Mouse (Mus musculus) limb, embryonic 13.5 days (tissue): ENCODE measurements around the gene Dqx1. TPM values are rescaled to one million over a fixed set of nuclear protein-coding genes. Genes with fewer than 3 reads are reported as not detected.

Experiments used
- ATAC-seq: fragments of 200-750 bp; cut with Nextera tagmentation; 2 replicates; pipeline ENCODE4 v1.8.0; 2017; ENCODE audit warnings: low read depth, moderate number of reproducible peaks, moderate TSS enrichment; ENCODE audit not compliant: low FRiP score
- H3K27ac ChIP-seq: fragments of 300-500 bp; sonication (generic); 2 replicates; pipeline ENCODE4 v1.5.1; 2015; ENCODE audit warnings: inconsistent platforms, mild to moderate bottlenecking, moderate library complexity
- H3K27me3 ChIP-seq: fragments of 300-500 bp; sonication (generic); 2 replicates; pipeline ENCODE4 v1.6.1; 2015; ENCODE audit warnings: mild to moderate bottlenecking, inconsistent platforms
- H3K36me3 ChIP-seq: fragments of 300-500 bp; sonication (generic); 2 replicates; pipeline ENCODE4 v1.6.1; 2015; ENCODE audit warnings: inconsistent platforms, mild to moderate bottlenecking, moderate library complexity
- H3K4me1 ChIP-seq: fragments of 300-500 bp; sonication (generic); 2 replicates; pipeline ENCODE4 v1.6.1; 2015; ENCODE audit warnings: inconsistent platforms
- H3K4me2 ChIP-seq: fragments of 300-500 bp; sonication (generic); replicated peaks from 2 replicates; pipeline ENCODE4 v1.6.1; 2015; ENCODE audit warnings: inconsistent platforms, mild to moderate bottlenecking, moderate library complexity
- H3K4me3 ChIP-seq: fragments of 300-500 bp; sonication (generic); 2 replicates; pipeline ENCODE4 v1.5.1; 2015; ENCODE audit warnings: moderate library complexity, mild to moderate bottlenecking, inconsistent platforms
- H3K9ac ChIP-seq: fragments of 300-500 bp; sonication (generic); 2 replicates; pipeline ENCODE4 v1.6.1; 2015; ENCODE audit warnings: mild to moderate bottlenecking, inconsistent platforms
- H3K9me3 ChIP-seq: fragments of 300-500 bp; sonication (generic); 2 replicates; pipeline ENCODE4 v1.6.1; 2016; ENCODE audit warnings: inconsistent platforms
- WGBS: fragments of 180-500 bp; shearing (Covaris S2); methylation state at CpG from one replicate; pipeline ENCODE4 v1.1.7; 2015; 5-methylcytosine and 5-hydroxymethylcytosine counted together
- polyA plus RNA-seq: library from polyadenylated mRNA; unstranded; fragments of >200 nt; fragmentation: Nextera tagmentation; extraction: Ambion mirVana; gene quantifications from 2 replicates; pipeline ENCODE4 v1.2.1, GENCODE M21; 2015

The Dqx1 gene
- 0.64 and 0.87 TPM in 2 replicates for polyA plus RNA-seq

- Histone ChIP-seq H3K27me3 (peaks cover 44% of the 10 kb centered on the region), H3K4me2 (no peak within 1 kb of the TSS), H3K4me1 (peaks cover 20% of the 10 kb centered on the region), H3K9ac (no peak within 1 kb of the TSS), H3K9me3 (no peaks in the 10 kb centered on the region), H3K4me3 (no peak within 1 kb of the TSS; the same call in 1 of the 2 replicates), H3K36me3 (peaks cover 27% of the 10 kb centered on the region), H3K27ac (no peak within 1 kb of the TSS)
- no peak for ATAC-seq
- WGBS: 55% methylated on average over 3 of the region's 3 CpGs
These were observed at the start of gene Dqx1 for GRCm38 (mm10) chr6:83057790-83058189. Gene Dqx1 (plus strand): TSS chr6:83057844.

GRCm38 (mm10) chr6:83008659-83009058 is 49.0 kb upstream of the Dqx1 start:
- no peaks in the 10 kb centered on the region for H3K9me3 ChIP-seq
- WGBS: 47% methylated on average over 3 of the region's 3 CpGs
- no peak overlapping the region for H3K27ac ChIP-seq
- H3K4me2 ChIP-seq: no peak overlapping the region
- H3K27me3 ChIP-seq: no peaks in the 10 kb centered on the region
- H3K9ac ChIP-seq: no peak overlapping the region
- H3K4me3 ChIP-seq: no peak overlapping the region
- ATAC-seq: no peak
- 0 out of 2 replicates have a peak, but pooled peaks cover 4% of the 10 kb centered on the region for H3K4me1 ChIP-seq
- no peaks in the 10 kb centered on the region for H3K36me3 ChIP-seq

- 0 out of 2 replicates have a peak, but pooled peaks cover 1% of the 10 kb centered on the region for H3K4me1 ChIP-seq
- H3K27me3 ChIP-seq: no peaks in the 10 kb centered on the region
- no peak overlapping the region for H3K4me3 ChIP-seq
- 59% methylated on average over 7 of the region's 7 CpGs for WGBS
- no peak overlapping the region for H3K27ac ChIP-seq
- H3K4me2 ChIP-seq: no peak overlapping the region
- no peak overlapping the region for H3K9ac ChIP-seq
- no peak for ATAC-seq
- no peaks in the 10 kb centered on the region for H3K9me3 ChIP-seq
- H3K36me3 ChIP-seq: no peaks in the 10 kb centered on the region
These were observed 47.6 kb upstream of the Dqx1 start for GRCm38 (mm10) chr6:83010010-83010409.

GRCm38 (mm10) chr6:83011255-83011654 is 46.4 kb upstream of the Dqx1 start:
- no peaks in the 10 kb centered on the region for H3K9me3 ChIP-seq
- H3K4me1 ChIP-seq: no peaks in the 10 kb centered on the region
- H3K4me2 ChIP-seq: no peak overlapping the region
- ATAC-seq: no peak
- no peak overlapping the region for H3K4me3 ChIP-seq
- H3K9ac ChIP-seq: no peak overlapping the region
- no peaks in the 10 kb centered on the region for H3K27me3 ChIP-seq
- no peak overlapping the region for H3K27ac ChIP-seq
- no peaks in the 10 kb centered on the region for H3K36me3 ChIP-seq
- WGBS: 89% methylated on average over 7 of the region's 7 CpGs

- Histone ChIP-seq H3K27me3 (no peaks in the 10 kb centered on the region), H3K4me3 (no peak overlapping the region), H3K4me1 (no peaks in the 10 kb centered on the region), H3K9ac (no peak overlapping the region), H3K27ac (no peak overlapping the region), H3K4me2 (no peak overlapping the region), H3K36me3 (no peaks in the 10 kb centered on the region), H3K9me3 (no peaks in the 10 kb centered on the region)
- ATAC-seq: no peak
- 73% methylated on average over 6 of the region's 6 CpGs for whole genome bisulfite sequencing
These were observed 45.9 kb upstream of the Dqx1 start for GRCm38 (mm10) chr6:83011756-83012155.

GRCm38 (mm10) chr6:83013444-83013843 is 44.2 kb upstream of the Dqx1 start:
- no peaks in the 10 kb centered on the region for H3K36me3 ChIP-seq
- WGBS: 70% methylated on average over 5 of the region's 5 CpGs
- H3K9me3 ChIP-seq: no peaks in the 10 kb centered on the region
- no peaks in the 10 kb centered on the region for H3K4me1 ChIP-seq
- ATAC-seq: no peak
- H3K9ac ChIP-seq: 0 out of 2 replicates have a peak overlapping the region, but pooled peaks have one; percentile 0
- H3K4me2 ChIP-seq: no peak overlapping the region
- no peaks in the 10 kb centered on the region for H3K27me3 ChIP-seq
- H3K27ac ChIP-seq: 0 out of 2 replicates have a peak overlapping the region, but pooled peaks have one; percentile 33
- no peak overlapping the region for H3K4me3 ChIP-seq

GRCm38 (mm10) chr6:83014482-83015466 is 42.9 kb upstream of the Dqx1 start:
- no peak overlapping the region for H3K9ac ChIP-seq
- no peak overlapping the region for H3K4me3 ChIP-seq
- H3K27me3 ChIP-seq: no peaks in the 10 kb centered on the region
- no peaks in the 10 kb centered on the region for H3K9me3 ChIP-seq
- no peak overlapping the region for H3K4me2 ChIP-seq
- 78% methylated on average over 12 of the region's 12 CpGs for WGBS
- no peaks in the 10 kb centered on the region for H3K36me3 ChIP-seq
- H3K4me1 ChIP-seq: no peaks in the 10 kb centered on the region
- no peak overlapping the region for H3K27ac ChIP-seq
- no peak for ATAC-seq

GRCm38 (mm10) chr6:83015749-83016148 is 41.9 kb upstream of the Dqx1 start:
- WGBS: 89% methylated on average over 2 of the region's 2 CpGs
- H3K27ac ChIP-seq: no peak overlapping the region
- no peaks in the 10 kb centered on the region for H3K36me3 ChIP-seq
- no peaks in the 10 kb centered on the region for H3K27me3 ChIP-seq
- H3K4me3 ChIP-seq: no peak overlapping the region
- H3K4me2 ChIP-seq: no peak overlapping the region
- no peaks in the 10 kb centered on the region for H3K4me1 ChIP-seq
- H3K9me3 ChIP-seq: no peaks in the 10 kb centered on the region
- no peak for ATAC-seq
- H3K9ac ChIP-seq: no peak overlapping the region

- H3K4me1 ChIP-seq: no peaks in the 10 kb centered on the region
- H3K9ac ChIP-seq: no peak overlapping the region
- H3K9me3 ChIP-seq: no peaks in the 10 kb centered on the region
- H3K27me3 ChIP-seq: no peaks in the 10 kb centered on the region
- WGBS: 55% methylated on average over 3 of the region's 3 CpGs
- H3K4me2 ChIP-seq: no peak overlapping the region
- H3K27ac ChIP-seq: peak overlapping the region; percentile 52; the same call in 1 of the 2 replicates
- no peaks in the 10 kb centered on the region for H3K36me3 ChIP-seq
- H3K4me3 ChIP-seq: no peak overlapping the region
- no peak for ATAC-seq
These were observed 40.5 kb upstream of the Dqx1 start for GRCm38 (mm10) chr6:83017190-83017589.

GRCm38 (mm10) chr6:83019044-83019443 is 38.6 kb upstream of the Dqx1 start:
- no peak overlapping the region for H3K4me3 ChIP-seq
- H3K36me3 ChIP-seq: no peaks in the 10 kb centered on the region
- H3K9me3 ChIP-seq: no peaks in the 10 kb centered on the region
- no peak overlapping the region for H3K9ac ChIP-seq
- 72% methylated on average over 3 of the region's 3 CpGs for WGBS
- no peak for ATAC-seq
- no peak overlapping the region for H3K4me2 ChIP-seq
- no peak overlapping the region for H3K27ac ChIP-seq
- H3K27me3 ChIP-seq: no peaks in the 10 kb centered on the region
- no peaks in the 10 kb centered on the region for H3K4me1 ChIP-seq

- 86% methylated on average over 6 of the region's 6 CpGs for WGBS
- ATAC-seq: no peak
- Histone ChIP-seq H3K4me3 (no peak overlapping the region), H3K9ac (no peak overlapping the region), H3K36me3 (no peaks in the 10 kb centered on the region), H3K27ac (no peak overlapping the region), H3K9me3 (no peaks in the 10 kb centered on the region), H3K4me1 (no peaks in the 10 kb centered on the region), H3K4me2 (no peak overlapping the region), H3K27me3 (no peaks in the 10 kb centered on the region)
These were observed 37.5 kb upstream of the Dqx1 start for GRCm38 (mm10) chr6:83020121-83020520.

- no peaks in the 10 kb centered on the region for H3K27me3 ChIP-seq
- no peak overlapping the region for H3K4me2 ChIP-seq
- no peak overlapping the region for H3K27ac ChIP-seq
- H3K4me3 ChIP-seq: no peak overlapping the region
- H3K36me3 ChIP-seq: no peaks in the 10 kb centered on the region
- H3K4me1 ChIP-seq: no peaks in the 10 kb centered on the region
- no peak for ATAC-seq
- H3K9me3 ChIP-seq: no peaks in the 10 kb centered on the region
- H3K9ac ChIP-seq: no peak overlapping the region
- 81% methylated on average over 4 of the region's 4 CpGs for WGBS
These were observed 36.6 kb upstream of the Dqx1 start for GRCm38 (mm10) chr6:83020836-83021593.
